Mouse (Mus musculus) urinary bladder, postnatal 14 days (tissue): ENCODE results near the gene Rad51b.

ENCODE experiments used
- DNase-seq: peaks from one replicate; pipeline ENCODE4 v3.0.0; 2021; ENCODE audit warnings: low spot score

Rad51b gene

DNA sequence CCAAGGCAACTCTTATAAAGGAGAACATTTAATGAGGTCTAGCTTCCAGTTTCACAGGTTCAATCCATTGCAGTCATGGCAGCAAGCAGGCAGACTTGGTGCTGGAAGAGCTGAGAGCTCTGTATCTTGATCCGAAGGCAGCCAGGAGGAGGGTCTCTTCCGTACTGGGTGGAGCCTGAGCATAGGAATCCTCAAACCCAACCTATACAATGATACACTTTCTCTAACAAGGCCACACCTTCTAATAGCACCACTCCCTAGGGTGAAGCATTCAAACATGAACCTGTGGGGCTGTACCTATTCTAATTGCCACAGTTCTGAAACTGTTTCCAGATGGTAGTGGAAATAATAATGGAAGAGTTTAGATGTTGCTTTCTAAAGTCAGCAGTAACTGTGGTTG, 33.5 kb downstream of the Rad51b start:
- no peak for DNase-seq

GRCm38 (mm10) chr12:79331722-79332121, 34.6 kb downstream of the Rad51b start:
- no peak for DNase-seq

- DNase-seq: no peak
These were observed 41.7 kb downstream of the Rad51b start for GRCm38 (mm10) chr12:79338791-79339190.

DNA sequence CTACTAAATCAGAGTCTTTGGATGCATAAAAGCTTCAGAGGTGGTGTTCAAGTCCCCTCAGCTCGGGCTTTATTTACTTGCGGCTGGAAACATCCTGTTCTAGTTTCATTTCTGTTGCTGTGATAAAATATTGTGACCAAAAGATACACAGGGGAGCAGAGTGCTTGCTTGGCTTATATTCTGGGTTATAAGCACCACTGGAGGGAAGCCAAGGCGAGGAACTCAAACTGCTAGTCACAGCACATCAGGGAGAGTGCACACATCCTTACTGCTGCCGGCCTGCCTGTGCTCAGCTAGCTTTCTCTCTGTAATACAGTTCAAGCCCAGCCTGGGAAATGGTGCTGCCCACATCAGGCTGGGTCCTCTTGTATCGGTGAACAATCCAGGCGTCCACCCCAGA, 43.4 kb downstream of the Rad51b start:
- DNase-seq: peak; percentile 27

- no peak for DNase-seq
These were observed 44.3 kb downstream of the Rad51b start for GRCm38 (mm10) chr12:79341291-79341845.

GRCm38 (mm10) chr12:79346198-79346733, 49.2 kb downstream of the Rad51b start:
- DNase-seq: no peak

DNA sequence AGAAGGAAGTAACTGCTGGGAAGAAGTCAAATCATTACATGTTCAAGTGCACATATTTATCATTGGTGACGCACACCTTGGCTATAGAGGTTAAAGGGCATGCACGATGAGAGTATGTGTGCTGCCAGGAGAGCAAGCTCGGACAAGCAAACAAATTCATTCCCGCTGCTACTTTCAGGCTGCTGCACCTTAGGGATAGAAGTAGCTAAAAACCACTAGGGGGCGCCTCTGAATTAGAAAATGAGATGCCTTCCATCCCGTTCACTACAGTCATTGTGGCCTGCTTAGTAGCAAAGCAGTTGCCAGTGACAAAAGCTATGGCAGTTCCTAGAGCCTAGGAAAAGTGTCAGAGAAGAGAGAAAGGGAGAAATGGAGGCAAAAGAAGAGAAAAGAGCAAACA, 50.6 kb downstream of the Rad51b start:
- DNase-seq: peak; percentile 78

DNA sequence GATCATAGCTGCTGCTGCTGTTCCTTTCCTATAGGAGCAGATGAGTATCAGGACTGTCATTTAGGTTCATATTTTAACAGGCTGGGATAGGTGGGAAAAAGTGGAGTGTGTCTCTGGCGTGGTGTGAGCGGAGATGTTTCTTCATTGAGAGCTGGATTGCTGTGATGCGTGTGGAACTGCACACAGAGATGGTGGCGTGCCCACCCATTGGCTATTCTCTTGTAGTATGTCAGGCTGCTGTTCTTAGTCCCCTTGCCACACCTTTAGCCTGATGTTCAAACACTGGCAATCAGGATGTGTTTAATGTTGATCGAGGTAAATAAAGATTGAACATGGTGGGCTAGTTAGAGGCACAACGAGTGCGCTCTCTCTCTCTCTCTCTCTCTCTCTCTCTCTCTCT, 54.4 kb downstream of the Rad51b start:
- DNase-seq: no peak

DNA sequence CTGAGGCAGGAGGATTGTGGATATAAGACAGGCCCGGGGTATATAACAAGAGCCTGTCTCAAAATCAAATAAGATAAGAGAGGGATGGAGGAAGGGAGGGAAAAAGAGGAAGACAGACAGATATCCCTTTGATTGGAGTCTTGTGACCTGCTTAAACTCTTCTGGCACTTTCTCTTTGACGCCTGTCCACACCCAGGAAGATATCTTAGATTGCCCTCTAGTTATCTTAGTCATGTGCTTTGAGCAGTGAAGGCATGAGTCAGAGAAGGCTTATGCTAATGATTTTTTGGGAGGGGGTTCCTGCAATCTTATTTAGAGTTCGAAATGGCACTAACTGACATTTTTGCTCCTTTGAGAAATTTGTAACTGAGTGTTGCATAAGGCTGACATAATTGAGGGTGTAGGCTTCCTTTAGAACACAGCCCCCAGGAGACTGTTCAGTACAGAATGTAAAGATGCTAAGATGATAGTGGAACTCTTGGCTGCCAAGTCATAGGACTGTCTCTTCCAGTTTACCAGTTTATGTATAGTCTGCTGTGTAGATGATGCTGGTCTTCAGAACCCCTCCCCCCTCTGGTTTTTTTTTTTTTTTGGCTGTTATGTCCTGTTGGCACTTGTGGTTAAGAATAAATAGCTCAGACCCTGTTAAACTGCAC, 55.1 kb downstream of the Rad51b start:
- DNase-seq: no peak

- no peak for DNase-seq
These were observed 55.6 kb downstream of the Rad51b start for GRCm38 (mm10) chr12:79352742-79353114.

GRCm38 (mm10) chr12:79353356-79353755, 56.3 kb downstream of the Rad51b start:
- DNase-seq: no peak

GRCm38 (mm10) chr12:79354621-79355020, 57.5 kb downstream of the Rad51b start:
- DNase-seq: no peak

GRCm38 (mm10) chr12:79356138-79356537, 59.1 kb downstream of the Rad51b start:
- no peak for DNase-seq

GRCm38 (mm10) chr12:79357631-79358030, 60.5 kb downstream of the Rad51b start:
- DNase-seq: peak; percentile 65

- peak; percentile 62 for DNase-seq
These were observed 61.6 kb downstream of the Rad51b start for GRCm38 (mm10) chr12:79358613-79359218.

DNA sequence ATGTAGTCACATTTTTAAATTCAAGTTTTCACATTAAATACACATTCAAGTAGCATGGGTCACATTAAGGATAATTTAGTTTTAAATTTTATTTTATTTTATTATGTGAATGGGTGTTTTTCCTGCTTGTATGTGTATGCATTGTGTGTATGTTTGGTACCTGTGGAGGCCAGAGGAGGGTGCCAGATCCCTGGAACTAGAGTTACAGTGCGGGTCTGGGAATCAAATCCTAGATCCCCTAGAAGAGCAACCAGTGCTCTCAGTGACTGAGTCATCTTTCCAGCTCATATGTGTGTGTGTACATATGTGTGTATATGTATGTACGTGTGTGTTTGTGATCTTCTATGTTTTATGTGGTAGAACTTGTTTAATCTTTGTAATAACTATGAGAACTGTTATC, 62.3 kb downstream of the Rad51b start:
- no peak for DNase-seq

DNA sequence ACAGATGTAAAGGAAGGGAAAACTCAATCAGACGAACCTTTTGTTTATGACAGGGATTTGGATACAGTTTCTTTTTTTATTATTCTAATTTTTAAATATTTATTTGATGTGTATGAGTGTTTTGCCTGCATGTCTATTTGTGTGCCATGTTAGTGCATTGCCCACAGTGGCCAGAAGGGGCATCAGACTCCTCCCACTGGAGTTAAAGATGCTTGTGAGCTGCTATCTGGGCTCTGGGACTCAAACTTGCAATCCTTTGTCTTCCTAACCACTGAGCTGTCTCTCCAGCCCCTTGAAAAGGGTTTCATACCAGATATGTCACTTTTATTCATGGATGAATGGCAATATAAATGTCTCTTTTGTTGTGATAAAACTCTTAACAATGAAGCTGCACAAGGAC, 65.1 kb downstream of the Rad51b start:
- DNase-seq: no peak

- DNase-seq: no peak
These were observed 67.2 kb downstream of the Rad51b start for GRCm38 (mm10) chr12:79364284-79364683.

- no peak for DNase-seq
These were observed 71.7 kb downstream of the Rad51b start for GRCm38 (mm10) chr12:79368818-79369217.

- no peak for DNase-seq
These were observed 72.6 kb downstream of the Rad51b start for GRCm38 (mm10) chr12:79369512-79370165.

- no peak for DNase-seq
These were observed 75.6 kb downstream of the Rad51b start for GRCm38 (mm10) chr12:79372697-79373096.

DNA sequence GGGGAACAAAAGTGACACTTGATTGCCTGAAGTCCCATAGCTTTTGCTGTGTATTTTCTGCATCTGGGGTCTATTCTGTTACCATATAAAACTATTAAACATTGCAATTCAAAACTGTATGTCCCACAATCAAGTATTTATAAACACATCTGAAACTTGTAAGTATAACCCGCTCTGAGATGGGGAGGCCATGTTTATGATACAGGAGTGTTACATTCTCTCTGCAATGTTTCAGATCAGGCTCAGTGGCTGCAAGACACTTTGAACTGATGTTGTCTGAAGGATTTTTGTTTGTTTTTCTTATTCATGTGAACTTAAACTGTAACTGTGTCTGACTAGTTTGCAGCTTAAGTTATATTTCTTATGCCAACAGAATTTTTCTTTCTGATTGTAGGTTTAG, 80.3 kb downstream of the Rad51b start:
- no peak for DNase-seq

DNA sequence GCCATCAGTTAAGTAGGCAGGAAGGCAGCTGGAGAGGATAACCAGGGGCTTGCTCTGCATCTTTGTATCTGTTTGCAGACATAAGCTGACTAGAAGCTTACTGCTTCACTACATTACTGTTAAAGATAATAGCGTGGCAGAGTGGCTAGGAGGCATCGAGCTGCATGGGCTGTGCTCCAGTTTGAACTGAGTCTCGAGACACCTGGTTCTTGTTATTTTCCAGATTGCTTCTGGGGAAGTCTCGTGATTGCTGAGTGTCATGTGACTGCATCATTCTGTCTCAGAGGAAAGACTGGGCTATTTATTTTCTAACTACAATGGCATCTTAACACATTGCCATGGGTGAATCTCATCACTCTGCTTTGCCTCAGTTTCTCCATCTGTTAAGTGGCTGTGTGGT, 80.8 kb downstream of the Rad51b start:
- no peak for DNase-seq
